Mouse (Mus musculus) embryonic facial prominence, embryonic 15.5 days (tissue): ENCODE results near the gene Arhgap32. TPM values are rescaled to one million over a fixed set of nuclear protein-coding genes. Genes with fewer than 3 reads are reported as not detected.

Experiments
- ATAC-seq: fragments of 200-750 bp; cut with Nextera tagmentation; 2 replicates; pipeline ENCODE4 v1.8.0; 2017; ENCODE audit warnings: low read depth, moderate TSS enrichment; ENCODE audit not compliant: insufficient number of reproducible peaks, low FRiP score, low TSS enrichment
- H3K27ac ChIP-seq: fragments of 300-500 bp; sonication (generic); replicated peaks from 2 replicates; pipeline ENCODE4 v1.5.1; 2015; ENCODE audit warnings: mild to moderate bottlenecking, inconsistent platforms
- H3K27me3 ChIP-seq: fragments of 300-500 bp; sonication (generic); 2 replicates; pipeline ENCODE4 v1.6.1; 2015; ENCODE audit warnings: inconsistent platforms
- H3K36me3 ChIP-seq: fragments of 300-500 bp; sonication (generic); 2 replicates; pipeline ENCODE4 v1.6.1; 2015; ENCODE audit warnings: mild to moderate bottlenecking, inconsistent platforms
- H3K4me1 ChIP-seq: fragments of 300-500 bp; sonication (generic); 2 replicates; pipeline ENCODE4 v1.6.1; 2015; ENCODE audit warnings: inconsistent platforms
- H3K4me2 ChIP-seq: fragments of 300-500 bp; sonication (generic); replicated peaks from 2 replicates; pipeline ENCODE4 v1.6.1; 2015; ENCODE audit warnings: mild to moderate bottlenecking, inconsistent platforms
- H3K4me3 ChIP-seq: fragments of 300-500 bp; sonication (generic); replicated peaks from 2 replicates; pipeline ENCODE4 v1.5.1; 2015; ENCODE audit warnings: mild to moderate bottlenecking, inconsistent platforms
- H3K9ac ChIP-seq: fragments of 300-500 bp; sonication (generic); 2 replicates; pipeline ENCODE4 v1.6.1; 2015; ENCODE audit warnings: inconsistent platforms
- H3K9me3 ChIP-seq: fragments of 300-500 bp; sonication (generic); replicated peaks from 2 replicates; pipeline ENCODE4 v1.6.1; 2016; ENCODE audit warnings: inconsistent platforms
- WGBS: fragments of 180-500 bp; shearing (Covaris S2); methylation state at CpG from one replicate; pipeline ENCODE4 v1.1.7; 2015; 5-methylcytosine and 5-hydroxymethylcytosine counted together
- polyA plus RNA-seq: library from polyadenylated mRNA; unstranded; fragments of >200 nt; fragmentation: Nextera tagmentation; extraction: Ambion mirVana; gene quantifications from 2 replicates; pipeline ENCODE4 v1.2.1, GENCODE M21; 2015

The Arhgap32 gene
- polyA plus RNA-seq, 1 experiment from 2014 or later: 8.3 TPM

GRCm38 (mm10) chr9:32207133-32207532 is 91.2 kb downstream of the Arhgap32 start:
- Histone ChIP-seq H3K4me2 (no peak overlapping the region), H3K4me3 (no peak overlapping the region), H3K9me3 (no peaks in the 10 kb centered on the region), H3K27ac (no peak overlapping the region), H3K9ac (no peak overlapping the region), H3K36me3 (no peaks in the 10 kb centered on the region), H3K27me3 (no peaks in the 10 kb centered on the region), H3K4me1 (no peaks in the 10 kb centered on the region)
- 86% methylated on average over 8 of the region's 8 CpGs for WGBS
- ATAC-seq: no peak

DNA sequence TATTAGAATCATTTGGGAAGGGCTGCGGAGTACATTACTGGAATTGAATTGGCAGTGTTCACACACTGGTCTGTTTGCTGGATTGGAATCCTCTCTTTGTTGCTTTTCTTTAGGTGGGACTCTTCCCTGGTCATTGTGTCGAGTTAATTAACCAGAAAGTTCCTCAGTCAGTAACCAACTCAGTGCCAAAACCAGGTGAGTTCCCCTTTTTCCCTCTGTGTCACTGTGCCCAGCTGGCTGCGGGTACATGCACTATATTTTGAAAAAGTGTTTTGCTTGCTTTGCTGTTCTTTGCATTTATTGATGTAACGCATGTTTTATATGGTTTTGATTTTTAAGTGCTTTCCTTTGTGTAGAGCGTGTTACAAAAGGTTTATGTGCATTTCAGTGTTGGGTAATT is 92.1 kb downstream of the Arhgap32 start:
- Histone ChIP-seq H3K4me3 (no peak overlapping the region), H3K4me2 (no peak overlapping the region), H3K27me3 (no peaks in the 10 kb centered on the region), H3K9ac (no peak overlapping the region), H3K9me3 (no peaks in the 10 kb centered on the region), H3K36me3 (no peaks in the 10 kb centered on the region), H3K27ac (no peak overlapping the region), H3K4me1 (no peaks in the 10 kb centered on the region)
- no peak for ATAC-seq
- WGBS: 72% methylated on average over 5 of the region's 5 CpGs

DNA sequence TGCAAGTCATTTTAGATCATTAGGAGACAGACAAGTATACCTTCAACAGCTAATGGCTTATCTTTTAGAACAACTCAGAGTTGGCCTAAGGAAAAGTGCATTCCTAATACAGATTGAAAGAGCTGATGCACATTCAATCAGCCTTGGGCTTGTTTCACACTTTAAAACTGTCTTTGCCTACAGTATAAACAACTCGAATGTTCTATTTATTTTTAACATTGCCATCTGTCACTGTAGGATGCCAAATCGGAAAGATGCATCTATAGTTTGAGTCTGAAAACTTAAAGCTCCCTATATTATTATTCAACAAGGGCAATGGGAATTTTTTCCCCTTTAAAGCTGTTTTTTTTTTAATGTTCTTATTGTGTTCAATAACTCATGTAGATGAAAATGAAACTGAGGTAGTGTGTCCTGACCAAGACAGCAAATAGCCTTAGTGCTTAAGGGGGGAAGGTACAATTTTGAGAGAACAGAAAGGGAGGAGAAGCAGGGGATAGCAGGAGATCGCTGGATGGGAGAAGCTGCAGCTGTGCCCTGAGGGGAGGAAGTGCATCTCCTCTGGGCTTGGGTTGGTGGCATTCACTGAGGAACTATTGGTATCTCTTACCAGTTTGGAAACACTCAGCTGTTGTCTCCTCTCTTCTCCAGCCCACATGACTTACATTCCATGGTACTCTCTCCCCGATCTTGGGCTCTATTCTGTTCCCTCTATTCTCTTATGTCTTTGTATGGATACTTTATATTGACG is 101.1 kb downstream of the Arhgap32 start:
- no peak overlapping the region for H3K9ac ChIP-seq
- H3K27ac ChIP-seq: no peak overlapping the region
- H3K4me2 ChIP-seq: no peak overlapping the region
- H3K36me3 ChIP-seq: no peaks in the 10 kb centered on the region
- ATAC-seq: no peak
- 58% methylated on average over 5 of the region's 5 CpGs for WGBS
- H3K9me3 ChIP-seq: no peaks in the 10 kb centered on the region
- no peak overlapping the region for H3K4me3 ChIP-seq
- no peaks in the 10 kb centered on the region for H3K4me1 ChIP-seq
- H3K27me3 ChIP-seq: no peaks in the 10 kb centered on the region

GRCm38 (mm10) chr9:32219400-32219799 is 103.5 kb downstream of the Arhgap32 start:
- Histone ChIP-seq H3K4me3 (no peak overlapping the region), H3K9me3 (no peaks in the 10 kb centered on the region), H3K9ac (no peak overlapping the region), H3K27me3 (no peaks in the 10 kb centered on the region), H3K36me3 (no peaks in the 10 kb centered on the region), H3K27ac (no peak overlapping the region), H3K4me2 (no peak overlapping the region), H3K4me1 (peaks cover 10% of the 10 kb centered on the region)
- 82% methylated on average over 4 of the region's 4 CpGs for WGBS
- ATAC-seq: no peak

GRCm38 (mm10) chr9:32222184-32222583 is 106.2 kb downstream of the Arhgap32 start:
- Histone ChIP-seq H3K27me3 (no peaks in the 10 kb centered on the region), H3K4me2 (no peak overlapping the region), H3K4me3 (no peak overlapping the region), H3K4me1 (peaks cover 13% of the 10 kb centered on the region), H3K36me3 (no peaks in the 10 kb centered on the region), H3K27ac (no peak overlapping the region), H3K9ac (no peak overlapping the region), H3K9me3 (no peaks in the 10 kb centered on the region)
- WGBS: 64% methylated on average over 4 of the region's 4 CpGs
- no peak for ATAC-seq

GRCm38 (mm10) chr9:32223739-32224529 is 108.0 kb downstream of the Arhgap32 start:
- ATAC-seq: peak; percentile 79; the same call in 1 of the 2 replicates
- peak overlapping the region; percentile 86 for H3K27ac ChIP-seq
- H3K4me2 ChIP-seq: peak overlapping the region; percentile 27; the same call in 1 of the 2 replicates
- no peaks in the 10 kb centered on the region for H3K9me3 ChIP-seq
- H3K27me3 ChIP-seq: no peaks in the 10 kb centered on the region
- WGBS: 41% methylated on average over 5 of the region's 5 CpGs
- peaks cover 13% of the 10 kb centered on the region for H3K4me1 ChIP-seq
- no peak overlapping the region for H3K9ac ChIP-seq
- H3K36me3 ChIP-seq: no peaks in the 10 kb centered on the region
- peak overlapping the region; percentile 29 for H3K4me3 ChIP-seq

- Histone ChIP-seq H3K27me3 (no peaks in the 10 kb centered on the region), H3K27ac (no peak overlapping the region), H3K4me3 (no peak overlapping the region), H3K9me3 (no peaks in the 10 kb centered on the region), H3K4me1 (peaks cover 13% of the 10 kb centered on the region), H3K9ac (no peak overlapping the region), H3K36me3 (no peaks in the 10 kb centered on the region), H3K4me2 (no peak overlapping the region)
- WGBS: 49% methylated on average over 4 of the region's 4 CpGs
- no peak for ATAC-seq
Measured at GRCm38 (mm10) chr9:32224937-32225336, 109.0 kb downstream of the Arhgap32 start.

GRCm38 (mm10) chr9:32225584-32225983 is 109.6 kb downstream of the Arhgap32 start:
- no peak for ATAC-seq
- no peaks in the 10 kb centered on the region for H3K27me3 ChIP-seq
- H3K4me2 ChIP-seq: no peak overlapping the region
- no peak overlapping the region for H3K27ac ChIP-seq
- 44% methylated on average over 1 of the region's 1 CpGs for WGBS
- no peaks in the 10 kb centered on the region for H3K36me3 ChIP-seq
- H3K9ac ChIP-seq: no peak overlapping the region
- no peak overlapping the region for H3K4me3 ChIP-seq
- H3K4me1 ChIP-seq: peaks cover 13% of the 10 kb centered on the region
- no peaks in the 10 kb centered on the region for H3K9me3 ChIP-seq

DNA sequence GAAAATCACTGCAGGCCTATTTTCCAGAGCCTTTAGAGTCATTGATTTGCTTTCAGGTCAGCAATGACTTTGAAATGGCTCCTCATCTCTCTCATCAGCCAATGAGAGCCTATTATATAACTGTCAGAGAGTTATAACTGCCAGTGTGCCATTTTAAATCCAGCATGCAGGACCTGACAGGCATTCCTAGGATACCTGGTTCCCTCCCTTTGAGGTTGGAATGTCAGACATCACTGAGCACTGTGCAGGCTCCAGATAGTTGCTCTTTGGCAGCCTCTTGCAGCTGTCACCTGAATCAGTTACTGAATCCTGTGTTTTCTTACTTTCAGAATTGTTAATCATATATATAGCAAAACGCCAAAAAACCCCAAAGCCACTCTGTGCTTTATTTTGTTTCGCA is 111.1 kb downstream of the Arhgap32 start:
- no peak overlapping the region for H3K4me2 ChIP-seq
- no peaks in the 10 kb centered on the region for H3K27me3 ChIP-seq
- 64% methylated on average over 2 of the region's 2 CpGs for WGBS

GRCm38 (mm10) chr9:32233593-32233992 is 117.7 kb downstream of the Arhgap32 start:
- H3K27ac ChIP-seq: no peak overlapping the region
- H3K4me1 ChIP-seq: no peaks in the 10 kb centered on the region
- no peak overlapping the region for H3K4me3 ChIP-seq
- H3K27me3 ChIP-seq: no peaks in the 10 kb centered on the region
- ATAC-seq: no peak
- WGBS: 75% methylated on average over 4 of the region's 4 CpGs
- no peak overlapping the region for H3K9ac ChIP-seq
- no peaks in the 10 kb centered on the region for H3K36me3 ChIP-seq
- H3K4me2 ChIP-seq: no peak overlapping the region
- H3K9me3 ChIP-seq: no peaks in the 10 kb centered on the region

More for the DNA sequence above, 111.1 kb downstream of the Arhgap32 start:
- Histone ChIP-seq H3K4me1 (peaks cover 13% of the 10 kb centered on the region), H3K9ac (no peak overlapping the region), H3K9me3 (no peaks in the 10 kb centered on the region), H3K27ac (no peak overlapping the region), H3K4me3 (no peak overlapping the region), H3K36me3 (no peaks in the 10 kb centered on the region)
- ATAC-seq: no peak

DNA sequence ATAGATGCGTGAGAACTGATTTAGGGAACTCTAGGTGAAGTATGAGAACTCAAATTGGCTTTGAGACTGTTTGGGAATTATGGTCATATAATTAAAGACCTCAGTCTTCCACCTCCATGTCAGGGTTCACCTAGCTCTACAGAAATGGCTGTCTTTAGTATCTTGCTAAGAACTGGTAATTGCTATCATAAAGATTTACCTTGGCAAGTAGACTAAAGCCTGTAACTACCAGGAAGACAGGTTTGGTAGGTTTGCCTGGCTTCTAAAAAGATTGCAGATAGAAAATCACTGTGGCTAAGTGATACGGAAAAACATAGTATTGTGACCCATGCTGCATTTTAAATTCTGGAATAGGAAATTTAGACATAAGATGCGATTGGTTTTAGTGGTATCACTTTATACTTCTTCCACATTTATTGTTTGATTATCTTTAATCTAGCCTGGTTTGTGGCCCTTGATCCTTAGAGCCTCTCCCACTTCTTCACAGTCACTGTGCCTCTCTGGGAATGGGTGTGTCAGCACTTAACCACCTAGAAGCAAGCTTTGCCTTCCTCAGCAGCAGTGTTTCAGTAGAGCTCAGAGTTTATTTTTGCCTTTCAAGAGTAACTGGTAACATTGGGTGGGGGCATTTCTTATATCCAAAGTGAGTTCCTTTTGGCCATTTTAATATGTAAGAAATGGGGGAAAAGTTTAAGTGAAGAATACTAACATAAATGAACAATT is 119.0 kb downstream of the Arhgap32 start:
- Histone ChIP-seq H3K4me2 (no peak overlapping the region), H3K9ac (no peak overlapping the region), H3K27ac (peak overlapping the region; percentile 23; the same call in 1 of the 2 replicates), H3K4me1 (no peaks in the 10 kb centered on the region), H3K4me3 (no peak overlapping the region), H3K36me3 (no peaks in the 10 kb centered on the region), H3K9me3 (no peaks in the 10 kb centered on the region), H3K27me3 (no peaks in the 10 kb centered on the region)
- 76% methylated on average over 3 of the region's 3 CpGs for WGBS
- ATAC-seq: no peak
